Mouse (Mus musculus) kidney, embryonic 15.5 days (tissue): ENCODE data around the gene Utp18. TPM values are rescaled to one million over a fixed set of nuclear protein-coding genes. Genes with fewer than 3 reads are reported as not detected.
"Not testable (repeated sequence)": the region's sequence is repeated elsewhere in the genome, so short reads cannot be mapped to it uniquely, and the experiment has no call there.

ENCODE experiments used
- ATAC-seq: fragments of 200-750 bp; cut with Nextera tagmentation; replicated peaks from 2 replicates; pipeline ENCODE4 v1.8.0; 2017; ENCODE audit warnings: moderate TSS enrichment; ENCODE audit not compliant: low FRiP score
- H3K27ac ChIP-seq: fragments of 300-500 bp; sonication (generic); 2 replicates; pipeline ENCODE4 v1.5.1; 2015; ENCODE audit warnings: mild to moderate bottlenecking, inconsistent platforms
- H3K27me3 ChIP-seq: fragments of 300-500 bp; sonication (generic); 2 replicates; pipeline ENCODE4 v1.6.1; 2015; ENCODE audit warnings: inconsistent platforms
- H3K36me3 ChIP-seq: fragments of 300-500 bp; sonication (generic); 2 replicates; pipeline ENCODE4 v1.6.1; 2015; ENCODE audit warnings: inconsistent platforms
- H3K4me1 ChIP-seq: fragments of 300-500 bp; sonication (generic); 2 replicates; pipeline ENCODE4 v1.6.1; 2015; ENCODE audit warnings: inconsistent platforms
- H3K4me2 ChIP-seq: fragments of 300-500 bp; sonication (generic); 2 replicates; pipeline ENCODE4 v1.6.1; 2015; ENCODE audit warnings: moderate library complexity, mild to moderate bottlenecking, inconsistent platforms
- H3K4me3 ChIP-seq: fragments of 300-500 bp; sonication (generic); replicated peaks from 2 replicates; pipeline ENCODE4 v1.5.1; 2015; ENCODE audit warnings: mild to moderate bottlenecking, inconsistent platforms
- H3K9ac ChIP-seq: fragments of 300-500 bp; sonication (generic); 2 replicates; pipeline ENCODE4 v1.6.1; 2015; ENCODE audit warnings: mild to moderate bottlenecking, inconsistent platforms
- H3K9me3 ChIP-seq: fragments of 300-500 bp; sonication (generic); replicated peaks from 2 replicates; pipeline ENCODE4 v1.6.1; 2016; ENCODE audit warnings: inconsistent platforms
- WGBS: fragments of 180-500 bp; shearing (Covaris S2); methylation state at CpG from one replicate; pipeline ENCODE4 v1.1.7; 2015; ENCODE audit warnings: mixed read lengths; 5-methylcytosine and 5-hydroxymethylcytosine counted together
- polyA plus RNA-seq: library from polyadenylated mRNA; unstranded; fragments of >200 nt; fragmentation: Nextera tagmentation; extraction: Ambion mirVana; gene quantifications from 2 replicates; pipeline ENCODE4 v1.2.1, GENCODE M21; 2015

Gene Utp18
- polyA plus RNA-seq, result 29.1 and 30.5 TPM in 2 replicates

DNA sequence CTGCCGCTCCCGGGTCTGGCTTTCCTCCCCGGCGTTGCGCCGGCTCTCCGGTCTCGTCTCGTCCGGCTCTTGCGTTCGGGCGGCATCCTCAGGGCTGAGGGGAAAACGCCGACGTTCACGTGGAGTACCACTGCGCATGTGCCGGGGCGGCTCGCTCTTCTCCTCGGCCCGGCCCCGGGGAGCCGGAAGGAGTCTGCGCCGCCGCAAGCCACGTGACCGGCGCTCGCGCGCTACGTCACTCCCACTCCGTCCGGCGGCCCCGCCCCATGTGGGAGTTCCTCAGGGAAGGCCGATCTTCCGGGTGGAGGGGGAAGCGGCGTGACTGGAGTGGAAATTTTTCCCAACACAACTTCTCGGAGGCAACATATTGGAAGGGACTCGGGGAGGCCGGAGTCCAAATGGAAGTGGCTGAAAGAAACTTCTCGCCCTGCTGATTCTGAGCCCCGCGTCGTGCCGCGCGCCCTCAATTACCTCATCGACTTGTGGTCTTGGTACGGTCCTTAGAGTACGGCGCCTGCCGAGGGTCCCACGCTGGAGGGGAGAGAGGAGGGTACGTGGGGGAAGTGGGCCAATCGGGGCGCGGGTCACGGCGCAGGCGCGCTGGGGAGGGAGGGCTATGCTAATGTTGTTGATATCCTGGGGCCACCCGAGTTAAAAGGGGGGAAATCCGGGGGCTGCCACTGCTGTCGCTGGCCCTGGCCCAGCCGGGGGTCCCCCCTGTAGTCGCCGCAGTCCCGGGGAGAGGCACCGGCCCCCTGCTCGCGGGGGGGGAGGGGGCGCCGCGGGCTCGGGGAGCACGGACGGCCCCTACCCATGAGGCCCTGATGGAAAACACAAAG is at the start of gene Utp18, which contains the start of gene Mbtd1:
Gene Utp18, minus strand, starts transcription at position 195 of the 839 bp plus-strand sequence.
Gene Mbtd1, plus strand, starts transcription at position 281 of the 839 bp plus-strand sequence.
- H3K4me3 ChIP-seq, result peak within 1 kb of the TSS; percentile 96
- under 1% methylated on average over 78 of the region's 83 CpGs for WGBS
- H3K27ac ChIP-seq, result peak within 1 kb of the TSS; percentile 98
- H3K9ac ChIP-seq, result peak within 1 kb of the TSS; percentile 85
- no peaks in the 10 kb centered on the region for H3K9me3 ChIP-seq
- no peaks in the 10 kb centered on the region for H3K27me3 ChIP-seq
- peaks cover 9% of the 10 kb centered on the region for H3K36me3 ChIP-seq
- H3K4me2 ChIP-seq, result peak within 1 kb of the TSS; percentile 77
- H3K4me1 ChIP-seq, result peaks cover 32% of the 10 kb centered on the region
- peak; percentile 97 for ATAC-seq

DNA sequence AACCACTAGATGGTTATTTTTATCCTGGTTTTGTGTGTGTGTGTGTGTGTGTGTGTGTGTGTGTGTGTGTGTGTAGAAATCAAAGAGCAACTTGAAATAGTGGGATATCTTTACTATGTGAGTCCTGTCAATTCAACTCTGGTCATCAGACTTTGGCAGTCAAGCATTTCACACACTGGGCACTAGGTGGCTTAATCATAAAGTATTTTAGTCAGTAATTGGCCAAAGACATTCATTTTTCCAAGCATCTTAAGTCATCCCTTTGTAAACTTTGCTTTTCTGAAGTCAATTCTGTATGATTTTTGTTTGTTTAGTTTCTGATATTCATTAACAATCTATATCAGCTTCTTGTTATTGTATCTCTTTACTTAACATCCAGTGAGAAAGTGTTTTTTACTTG is 43.5 kb upstream of the Utp18 start:
- peaks cover 82% of the 10 kb centered on the region for H3K36me3 ChIP-seq
- no peak overlapping the region for H3K4me2 ChIP-seq
- H3K9me3 ChIP-seq, result no peaks in the 10 kb centered on the region
- H3K4me3 ChIP-seq, result no peak overlapping the region
- no peaks in the 10 kb centered on the region for H3K27me3 ChIP-seq
- H3K4me1 ChIP-seq, result no peaks in the 10 kb centered on the region
- no peak for ATAC-seq
- H3K9ac ChIP-seq, result no peak overlapping the region
- no peak overlapping the region for H3K27ac ChIP-seq

DNA sequence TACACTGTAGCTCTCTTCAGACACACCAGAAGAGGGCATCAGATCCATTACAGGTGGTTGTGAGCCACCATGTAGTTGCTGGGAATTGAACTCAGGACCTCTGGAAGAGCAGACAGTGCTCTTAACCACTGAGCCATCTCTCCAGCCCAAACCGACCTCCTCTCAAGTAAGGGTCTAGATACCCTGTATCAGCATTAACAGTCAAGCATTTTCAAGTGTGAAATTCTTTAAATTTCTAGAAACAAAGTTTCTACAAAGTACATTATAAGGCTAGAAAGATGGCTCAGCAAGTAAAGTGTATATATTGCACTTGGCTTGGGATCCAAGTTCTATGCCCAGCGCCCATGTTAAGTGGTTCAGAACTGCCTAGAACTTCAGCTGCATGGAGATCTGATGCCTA is 29.5 kb upstream of the Utp18 start:
- H3K4me3 ChIP-seq, H3K27ac ChIP-seq, H3K9me3 ChIP-seq, H3K9ac ChIP-seq, ATAC-seq, H3K27me3 ChIP-seq, H3K4me2 ChIP-seq, H3K4me1 ChIP-seq: not testable (repeated sequence)
- 91% methylated on average over 2 of the region's 2 CpGs for WGBS
- peaks cover 86% of the 10 kb centered on the region for H3K36me3 ChIP-seq

DNA sequence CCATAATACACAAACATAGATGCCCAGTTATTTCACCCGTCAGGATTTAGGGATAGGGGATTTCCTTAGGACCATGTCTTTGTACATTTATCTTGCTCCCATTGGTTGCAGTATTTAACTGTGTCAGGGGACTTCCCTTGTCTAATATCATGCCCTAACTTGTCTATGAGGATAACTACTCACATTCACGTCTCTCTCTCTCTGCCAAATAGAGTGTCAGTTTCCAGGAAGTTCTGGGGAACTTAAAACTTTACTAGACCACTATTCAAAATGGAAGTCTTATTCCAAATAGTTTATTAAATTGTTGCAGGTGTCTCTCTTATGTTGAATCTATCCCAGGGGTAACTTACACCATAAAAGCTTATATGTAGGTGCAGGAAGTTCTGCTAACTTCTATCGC is 26.0 kb upstream of the Utp18 start:
- H3K9ac ChIP-seq, result no peak overlapping the region
- no peak overlapping the region for H3K4me3 ChIP-seq
- H3K36me3 ChIP-seq, result peaks cover 85% of the 10 kb centered on the region
- WGBS, result 88% methylated on average over 3 of the region's 3 CpGs
- H3K4me2 ChIP-seq, result no peak overlapping the region
- no peak for ATAC-seq
- H3K9me3 ChIP-seq, result no peaks in the 10 kb centered on the region
- H3K27ac ChIP-seq, result no peak overlapping the region
- no peaks in the 10 kb centered on the region for H3K4me1 ChIP-seq
- H3K27me3 ChIP-seq, result no peaks in the 10 kb centered on the region

- no peaks in the 10 kb centered on the region for H3K27me3 ChIP-seq
- H3K4me1 ChIP-seq, result no peaks in the 10 kb centered on the region
- no peak overlapping the region for H3K27ac ChIP-seq
- no peak overlapping the region for H3K9ac ChIP-seq
- 89% methylated on average over 9 of the region's 9 CpGs for WGBS
- H3K9me3 ChIP-seq, result no peaks in the 10 kb centered on the region
- H3K4me3 ChIP-seq, result no peak overlapping the region
- no peak overlapping the region for H3K4me2 ChIP-seq
- H3K36me3 ChIP-seq, result peaks cover 81% of the 10 kb centered on the region
- no peak for ATAC-seq
Observed at GRCm38 (mm10) chr11:93908829-93909228, 23.3 kb upstream of the Utp18 start.

DNA sequence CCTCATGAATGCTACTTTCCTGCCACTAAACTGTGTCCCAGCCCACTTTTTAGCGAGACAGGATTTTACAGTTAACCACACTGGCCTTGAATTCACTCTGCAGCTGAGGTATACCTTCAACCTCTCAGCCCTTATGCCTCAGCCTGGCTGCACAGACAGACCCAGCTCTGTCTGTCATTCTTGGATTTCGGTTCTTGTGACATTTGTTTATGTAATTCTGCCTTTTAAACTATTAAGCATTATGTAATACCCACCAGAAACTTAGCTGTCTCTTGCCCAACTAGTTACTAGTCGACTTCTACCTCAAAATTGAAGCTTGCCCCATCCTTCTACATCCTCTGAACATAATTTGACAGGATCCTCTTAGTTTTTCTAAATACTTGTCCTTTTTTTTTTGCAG is 22.3 kb upstream of the Utp18 start:
- peaks cover 76% of the 10 kb centered on the region for H3K36me3 ChIP-seq

DNA sequence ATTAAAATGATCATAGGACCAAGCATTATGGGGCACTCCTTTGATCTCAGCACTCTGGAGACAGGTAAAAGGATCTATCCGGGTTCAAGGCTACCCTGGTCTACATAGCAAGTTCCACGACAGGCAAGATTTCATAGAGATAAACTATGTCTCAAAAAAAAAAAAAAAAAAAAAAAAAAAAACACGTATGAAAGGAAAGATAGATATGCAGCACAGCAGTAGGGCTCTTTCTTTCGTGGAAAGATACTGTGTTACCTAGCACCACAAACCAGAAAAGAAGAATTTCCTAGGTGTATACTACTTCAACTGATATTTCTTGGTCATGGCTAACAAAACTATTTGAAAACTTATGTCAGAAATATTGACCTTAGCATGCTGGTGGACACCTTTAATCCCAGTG is 21.3 kb upstream of the Utp18 start:
- H3K4me1 ChIP-seq, result no peaks in the 10 kb centered on the region
- H3K4me3 ChIP-seq, result no peak overlapping the region
- WGBS, result 88% methylated on average over 4 of the region's 4 CpGs
- H3K9me3 ChIP-seq, result no peaks in the 10 kb centered on the region
- H3K27ac ChIP-seq, result no peak overlapping the region
- ATAC-seq, result no peak
- H3K27me3 ChIP-seq, result no peaks in the 10 kb centered on the region
- H3K9ac ChIP-seq, result no peak overlapping the region
- no peak overlapping the region for H3K4me2 ChIP-seq
- H3K36me3 ChIP-seq, result peaks cover 71% of the 10 kb centered on the region

More for the DNA sequence above, 22.3 kb upstream of the Utp18 start:
- Histone ChIP-seq H3K9ac (no peak overlapping the region), H3K4me1 (no peaks in the 10 kb centered on the region), H3K27ac (no peak overlapping the region), H3K27me3 (no peaks in the 10 kb centered on the region), H3K9me3 (no peaks in the 10 kb centered on the region), H3K4me2 (no peak overlapping the region), H3K4me3 (no peak overlapping the region)
- 88% methylated on average over 3 of the region's 3 CpGs for WGBS
- no peak for ATAC-seq

- WGBS, result 85% methylated on average over 3 of the region's 3 CpGs
- no peak for ATAC-seq
Observed at GRCm38 (mm10) chr11:93897732-93898131, 12.2 kb upstream of the Utp18 start.

GRCm38 (mm10) chr11:93887080-93887447 is 1.5 kb upstream of the Utp18 start:
- no peaks in the 10 kb centered on the region for H3K27me3 ChIP-seq
- no peak for ATAC-seq
- peak overlapping the region; percentile 98 for H3K27ac ChIP-seq
- H3K4me2 ChIP-seq, result peak overlapping the region; percentile 77
- H3K4me3 ChIP-seq, result peak overlapping the region; percentile 96
- peaks cover 10% of the 10 kb centered on the region for H3K36me3 ChIP-seq
- WGBS, result 2% methylated on average over 4 of the region's 4 CpGs
- peaks cover 32% of the 10 kb centered on the region for H3K4me1 ChIP-seq
- peak overlapping the region; percentile 85 for H3K9ac ChIP-seq
- no peaks in the 10 kb centered on the region for H3K9me3 ChIP-seq

More at GRCm38 (mm10) chr11:93897732-93898131, 12.2 kb upstream of the Utp18 start:
- H3K27ac ChIP-seq, result no peak overlapping the region
- H3K4me1 ChIP-seq, result no peaks in the 10 kb centered on the region
- no peak overlapping the region for H3K4me3 ChIP-seq
- H3K4me2 ChIP-seq, result no peak overlapping the region
- no peaks in the 10 kb centered on the region for H3K9me3 ChIP-seq
- H3K36me3 ChIP-seq, result peaks cover 31% of the 10 kb centered on the region
- H3K27me3 ChIP-seq, result no peaks in the 10 kb centered on the region
- H3K9ac ChIP-seq, result no peak overlapping the region

GRCm38 (mm10) chr11:93886411-93887079 is 979 bp upstream of the Utp18 start:
- Histone ChIP-seq H3K9ac (peak overlapping the region; percentile 85), H3K4me2 (peak overlapping the region; percentile 77), H3K9me3 (no peaks in the 10 kb centered on the region), H3K4me1 (peaks cover 32% of the 10 kb centered on the region), H3K27ac (peak overlapping the region; percentile 98), H3K27me3 (no peaks in the 10 kb centered on the region), H3K36me3 (peaks cover 9% of the 10 kb centered on the region), H3K4me3 (peak overlapping the region; percentile 96)
- under 1% methylated on average over 34 of the region's 34 CpGs for WGBS
- ATAC-seq, result 0 out of 2 replicates have a peak, but pooled peaks have one; percentile 3

DNA sequence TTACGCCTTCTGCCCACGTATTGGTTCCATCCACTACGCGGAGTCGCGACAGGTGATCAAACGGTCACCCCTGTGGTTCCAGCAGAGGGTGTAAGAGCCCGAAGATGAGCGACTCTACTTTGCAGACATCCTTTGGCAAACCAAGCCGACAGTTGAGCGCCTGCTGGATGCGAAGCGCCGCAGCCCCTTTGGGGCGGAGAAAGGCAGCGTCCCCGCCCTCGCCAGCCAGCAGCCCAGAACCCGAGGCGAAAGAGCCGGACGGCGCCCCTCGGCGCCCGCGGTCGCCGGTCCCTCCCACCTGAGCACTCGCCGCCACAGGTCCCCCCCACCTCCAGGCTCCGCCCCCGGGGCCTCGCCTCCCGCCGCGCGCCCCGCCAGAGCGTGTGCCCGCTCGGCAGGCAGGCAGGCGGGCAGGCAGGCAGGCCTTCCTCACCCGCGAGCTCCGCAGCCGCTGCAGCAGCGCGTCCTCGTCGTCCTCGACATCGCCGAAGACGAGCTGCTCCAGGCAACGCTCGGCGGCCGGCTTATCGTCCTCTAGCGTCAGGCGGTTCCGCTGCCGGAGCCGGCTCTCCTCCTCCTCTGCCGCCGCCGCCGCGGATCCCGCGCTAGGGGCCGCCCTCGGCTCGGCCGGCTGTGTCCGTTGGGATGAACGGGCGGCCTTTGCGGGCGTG is 530 bp downstream of the Utp18 start:
- H3K27ac ChIP-seq, result peak overlapping the region; percentile 98
- peak overlapping the region; percentile 77 for H3K4me2 ChIP-seq
- WGBS, result under 1% methylated on average over 78 of the region's 81 CpGs
- ATAC-seq, result peak; percentile 73
- H3K4me3 ChIP-seq, result peak overlapping the region; percentile 96
- no peaks in the 10 kb centered on the region for H3K27me3 ChIP-seq
- peaks cover 32% of the 10 kb centered on the region for H3K4me1 ChIP-seq
- no peaks in the 10 kb centered on the region for H3K9me3 ChIP-seq
- peaks cover 17% of the 10 kb centered on the region for H3K36me3 ChIP-seq
- peak overlapping the region; percentile 85 for H3K9ac ChIP-seq

DNA sequence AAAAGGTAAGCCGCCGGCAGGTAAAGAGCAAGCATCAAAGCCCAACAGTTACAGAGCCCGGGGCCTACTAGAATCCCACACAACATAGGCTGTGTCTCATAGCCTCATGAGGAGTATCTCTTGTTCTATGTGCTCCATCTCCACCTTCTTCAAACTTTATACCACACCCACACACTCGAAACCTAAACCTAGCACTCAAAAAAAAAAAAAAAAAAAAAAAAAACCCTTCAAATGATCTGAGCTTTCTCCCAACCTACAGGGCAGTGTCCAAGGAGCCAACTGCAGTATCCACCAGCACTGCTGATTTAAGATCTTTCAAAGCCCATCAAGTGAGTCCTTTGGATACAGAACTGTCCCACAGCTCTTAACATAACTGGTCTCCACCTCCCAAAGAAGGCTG is 1.5 kb downstream of the Utp18 start:
- H3K27me3 ChIP-seq, result no peaks in the 10 kb centered on the region
- peak overlapping the region; percentile 77 for H3K4me2 ChIP-seq
- no peak for ATAC-seq
- 85% methylated on average over 4 of the region's 4 CpGs for WGBS
- peak overlapping the region; percentile 96 for H3K4me3 ChIP-seq
- peaks cover 26% of the 10 kb centered on the region for H3K36me3 ChIP-seq
- H3K4me1 ChIP-seq, result peaks cover 29% of the 10 kb centered on the region
- no peak overlapping the region for H3K9ac ChIP-seq
- no peak overlapping the region for H3K27ac ChIP-seq
- H3K9me3 ChIP-seq, result no peaks in the 10 kb centered on the region
